Mouse (Mus musculus): ENCODE results near the gene Keap1. TPM values are rescaled to one million over a fixed set of nuclear protein-coding genes. Genes with fewer than 3 reads are reported as not detected.
"Not testable (repeated sequence)": the region's sequence is repeated elsewhere in the genome, so short reads cannot be mapped to it uniquely, and the experiment has no call there.

Gene Keap1
- polyA plus RNA-seq, 1 experiment from 2014 or later, result 61.6 TPM

DNA sequence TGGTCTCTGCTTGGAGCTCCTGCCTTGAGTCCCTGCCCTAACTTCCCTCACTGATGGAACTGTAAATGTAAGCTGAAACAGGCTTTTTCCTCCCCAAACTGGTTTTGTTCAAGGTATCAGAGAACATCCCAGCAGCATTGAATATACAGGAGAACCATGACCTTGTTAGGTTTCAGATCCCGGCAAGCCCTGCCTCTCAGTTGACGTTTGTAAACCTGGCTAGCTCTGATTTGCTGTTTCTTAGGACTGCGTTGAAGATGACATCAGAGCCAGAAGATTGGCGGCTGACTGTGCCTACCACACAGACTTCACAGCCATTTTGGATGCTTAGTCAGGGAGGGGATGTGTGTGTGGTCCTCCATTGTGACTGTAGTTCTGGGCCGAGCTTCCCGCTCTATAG is 15.3 kb downstream of the Keap1 start:
- Histone ChIP-seq H3K27ac (no peak overlapping the region), H3K27me3 (replicated peaks) (no peaks in the 10 kb centered on the region), H3K9ac (no peak overlapping the region), H3K4me1 (peaks cover 12% of the 10 kb centered on the region; the same call in 1 of the 2 replicates), H3K9me3 (no peaks in the 10 kb centered on the region), H3K4me3 (replicated peaks) (no peak overlapping the region), H3K4me2 (no peak overlapping the region), H3K36me3 (no peaks in the 10 kb centered on the region)
- no peak for ATAC-seq (ENCODE audit: insufficient read depth, low FRiP score, low read depth)
- 89% methylated on average over 6 of the region's 6 CpGs for WGBS

DNA sequence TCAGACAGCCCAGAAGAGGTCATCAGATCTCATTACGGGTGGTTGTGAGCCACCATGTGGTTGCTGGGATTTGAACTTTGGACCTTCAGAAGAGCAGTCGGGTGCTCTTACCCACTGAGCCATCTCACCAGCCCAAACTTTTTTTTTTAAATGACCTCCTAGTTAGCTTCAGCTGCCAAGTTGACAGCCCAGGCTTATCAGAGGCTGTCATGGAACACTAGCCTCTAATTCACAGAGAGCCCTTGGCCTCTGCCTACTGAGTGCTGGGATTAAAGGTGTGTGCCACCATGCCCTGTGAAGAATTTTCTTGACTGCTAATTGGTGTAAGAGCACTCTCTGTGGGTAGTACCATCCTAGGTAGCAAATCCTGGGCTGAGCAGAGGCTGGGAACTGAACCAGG is 15.7 kb downstream of the Keap1 start:
- not testable (repeated sequence) for H3K9ac ChIP-seq; H3K27me3 ChIP-seq (replicated peaks); ATAC-seq (ENCODE audit: insufficient read depth, low FRiP score, low read depth); H3K36me3 ChIP-seq; H3K4me2 ChIP-seq; H3K4me3 ChIP-seq (replicated peaks); H3K27ac ChIP-seq; H3K9me3 ChIP-seq
- 91% methylated on average over 2 of the region's 2 CpGs for WGBS
- peaks cover 12% of the 10 kb centered on the region; the same call in 1 of the 2 replicates for H3K4me1 ChIP-seq

DNA sequence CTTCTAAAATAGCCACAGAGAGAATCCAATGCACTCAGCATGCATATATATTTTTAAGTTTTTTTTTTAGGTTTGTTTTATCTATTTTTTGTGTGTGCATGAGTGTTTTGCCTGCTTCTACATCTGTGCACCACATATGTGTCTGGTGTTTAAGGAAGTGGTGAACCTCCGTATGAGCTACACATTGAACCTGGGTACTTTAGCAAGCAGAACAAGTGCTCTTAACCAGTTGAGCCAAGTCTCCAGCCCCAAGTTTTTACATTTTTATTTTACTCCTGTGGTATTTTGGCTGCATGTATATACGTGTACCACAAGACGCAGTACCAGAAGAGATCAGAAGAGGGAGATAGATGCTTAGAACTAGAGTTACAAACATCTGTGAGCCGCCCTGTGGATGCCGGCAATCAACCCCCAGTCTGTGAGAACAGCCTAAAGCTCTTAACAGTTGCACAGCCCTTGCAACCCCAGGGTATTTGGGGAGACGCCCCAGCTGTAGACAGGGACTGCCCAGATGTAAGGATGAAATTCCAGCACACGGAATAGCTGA is 17.7 kb downstream of the Keap1 start:
- H3K27ac ChIP-seq, result no peak overlapping the region
- 0 out of 2 replicates have a peak, but pooled peaks have one; percentile 29 for ATAC-seq (ENCODE audit: insufficient read depth, low FRiP score, low read depth)
- H3K36me3 ChIP-seq, result no peaks in the 10 kb centered on the region

DNA sequence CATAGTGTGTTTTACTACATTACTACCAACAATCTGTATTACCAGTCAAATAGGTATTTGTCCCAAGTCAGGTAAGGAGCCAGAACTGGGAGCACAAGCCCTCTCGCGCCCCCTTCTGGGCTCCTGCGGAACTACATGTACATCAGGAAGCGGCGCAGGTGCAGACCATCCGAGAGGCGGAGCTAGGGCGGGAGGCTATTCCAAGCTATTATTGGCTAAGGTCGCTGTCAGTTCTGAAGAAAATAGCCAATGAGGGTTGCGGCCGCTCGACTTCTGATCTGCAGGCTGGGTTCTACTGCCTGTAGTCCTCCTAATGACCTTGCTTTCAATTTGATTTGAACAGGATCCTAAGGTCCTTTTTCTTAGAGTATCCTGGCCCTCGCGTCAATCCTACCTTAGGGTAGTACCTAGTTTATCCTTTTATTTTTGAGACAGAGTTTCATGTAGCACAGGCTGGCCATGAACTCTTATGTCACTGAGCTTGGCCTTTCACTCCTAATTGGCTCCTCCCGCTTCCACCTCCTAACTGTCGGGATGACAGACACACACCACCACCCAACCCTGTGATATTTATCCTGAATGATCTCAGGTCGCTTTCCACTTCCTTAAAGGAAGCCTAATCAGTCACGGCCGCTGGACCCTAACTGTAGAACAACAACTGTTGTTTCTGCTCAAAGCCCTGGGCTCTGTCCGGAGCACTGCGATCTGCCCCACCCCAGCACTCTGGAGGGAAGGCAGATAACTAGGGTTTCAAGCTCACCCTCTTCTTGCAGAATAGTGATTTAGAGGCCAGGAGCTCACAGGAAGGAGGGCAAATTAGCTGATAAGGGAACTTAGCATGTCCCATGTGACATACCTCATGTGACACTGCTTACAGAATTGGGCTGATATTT is 18.4 kb downstream of the Keap1 start:
- peak overlapping the region; percentile 28 for H3K4me3 ChIP-seq (replicated peaks)
- peak overlapping the region; percentile 6; the same call in 1 of the 2 replicates for H3K27ac ChIP-seq
- ATAC-seq (ENCODE audit: insufficient read depth, low FRiP score, low read depth), result peak; percentile 91
- no peak overlapping the region for H3K9ac ChIP-seq
- no peaks in the 10 kb centered on the region for H3K9me3 ChIP-seq
- H3K27me3 ChIP-seq (replicated peaks), result no peaks in the 10 kb centered on the region
- no peaks in the 10 kb centered on the region for H3K36me3 ChIP-seq
- 12% methylated on average over 21 of the region's 21 CpGs for WGBS
- H3K4me2 ChIP-seq, result peak overlapping the region; percentile 51
- 0 out of 2 replicates have a peak, but pooled peaks cover 4% of the 10 kb centered on the region for H3K4me1 ChIP-seq

More for the DNA sequence above, 17.7 kb downstream of the Keap1 start:
- H3K9ac ChIP-seq, result no peak overlapping the region
- no peaks in the 10 kb centered on the region for H3K27me3 ChIP-seq (replicated peaks)
- H3K9me3 ChIP-seq, result no peaks in the 10 kb centered on the region
- no peak overlapping the region for H3K4me3 ChIP-seq (replicated peaks)
- 20% methylated on average over 7 of the region's 7 CpGs for WGBS
- H3K4me2 ChIP-seq, result peak overlapping the region; percentile 51; the same call in 1 of the 2 replicates
- H3K4me1 ChIP-seq, result 0 out of 2 replicates have a peak, but pooled peaks cover 4% of the 10 kb centered on the region

DNA sequence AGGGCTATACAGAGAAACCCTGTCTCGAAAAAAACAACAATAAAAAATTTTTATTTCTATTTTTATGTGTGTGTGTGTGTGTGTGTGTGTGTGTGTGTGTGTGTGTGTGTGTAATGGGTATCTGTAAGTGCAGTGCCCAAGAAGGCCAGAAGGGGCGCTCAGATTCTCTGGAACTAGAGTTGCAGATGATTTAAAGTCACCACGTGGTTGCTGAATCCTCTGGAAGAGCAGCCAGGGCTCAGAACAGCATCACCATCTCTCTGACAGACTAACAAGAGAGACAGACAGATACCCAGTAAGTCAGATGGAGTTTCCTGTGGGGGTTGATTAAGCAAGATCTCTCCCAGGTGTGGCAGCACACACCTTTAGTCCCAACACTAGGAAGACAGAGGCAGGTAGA is 19.3 kb downstream of the Keap1 start:
- Histone ChIP-seq H3K4me1 (0 out of 2 replicates have a peak, but pooled peaks cover 4% of the 10 kb centered on the region), H3K4me3 (replicated peaks) (no peak overlapping the region), H3K36me3 (no peaks in the 10 kb centered on the region), H3K27me3 (replicated peaks) (no peaks in the 10 kb centered on the region), H3K9me3 (no peaks in the 10 kb centered on the region), H3K27ac (no peak overlapping the region), H3K4me2 (no peak overlapping the region), H3K9ac (no peak overlapping the region)
- no peak for ATAC-seq (ENCODE audit: insufficient read depth, low FRiP score, low read depth)
- 53% methylated on average over 3 of the region's 3 CpGs for WGBS

DNA sequence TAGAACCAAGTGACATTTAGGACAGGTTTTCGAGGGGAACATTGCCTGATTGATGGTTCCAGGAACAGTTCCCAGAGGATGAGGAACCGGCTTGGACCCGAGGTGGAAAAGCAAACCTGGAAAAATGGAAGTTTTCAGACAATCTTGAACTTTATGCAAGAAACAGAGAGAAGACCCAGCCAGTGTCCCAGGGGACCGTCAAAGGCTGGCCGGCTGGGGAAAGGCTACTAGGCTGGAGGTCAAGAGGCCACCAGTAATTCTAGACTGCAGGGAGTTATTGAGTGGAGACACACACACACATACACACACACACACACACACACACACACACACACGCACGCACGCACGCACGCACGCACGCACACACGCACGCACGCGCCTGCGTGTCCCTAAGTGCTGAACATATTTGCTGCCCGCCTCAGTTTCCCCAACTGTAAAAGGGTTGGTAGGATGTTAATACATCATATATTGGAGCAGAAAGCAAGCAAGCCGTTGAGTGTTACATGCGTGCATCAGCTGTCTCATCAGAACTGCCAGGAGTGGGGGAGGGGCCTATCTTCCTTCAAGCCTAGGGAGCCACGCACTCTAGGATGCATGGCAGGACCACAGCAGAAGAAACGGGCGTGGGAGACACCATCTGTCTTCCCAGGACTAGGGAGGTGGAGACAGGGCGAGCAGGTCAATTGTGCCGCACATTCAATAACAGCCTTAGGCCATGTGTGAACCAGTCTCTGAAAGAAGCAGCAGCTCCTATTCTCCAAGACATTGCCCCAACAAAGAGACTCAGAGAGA is 22.9 kb downstream of the Keap1 start:
- Histone ChIP-seq H3K9me3 (no peaks in the 10 kb centered on the region), H3K36me3 (0 out of 2 replicates have a peak, but pooled peaks cover 4% of the 10 kb centered on the region), H3K4me1 (0 out of 2 replicates have a peak, but pooled peaks cover 4% of the 10 kb centered on the region), H3K27ac (no peak overlapping the region), H3K27me3 (replicated peaks) (no peaks in the 10 kb centered on the region), H3K4me3 (replicated peaks) (no peak overlapping the region), H3K9ac (no peak overlapping the region), H3K4me2 (no peak overlapping the region)
- WGBS, result 59% methylated on average over 25 of the region's 25 CpGs
- no peak for ATAC-seq (ENCODE audit: insufficient read depth, low FRiP score, low read depth)

DNA sequence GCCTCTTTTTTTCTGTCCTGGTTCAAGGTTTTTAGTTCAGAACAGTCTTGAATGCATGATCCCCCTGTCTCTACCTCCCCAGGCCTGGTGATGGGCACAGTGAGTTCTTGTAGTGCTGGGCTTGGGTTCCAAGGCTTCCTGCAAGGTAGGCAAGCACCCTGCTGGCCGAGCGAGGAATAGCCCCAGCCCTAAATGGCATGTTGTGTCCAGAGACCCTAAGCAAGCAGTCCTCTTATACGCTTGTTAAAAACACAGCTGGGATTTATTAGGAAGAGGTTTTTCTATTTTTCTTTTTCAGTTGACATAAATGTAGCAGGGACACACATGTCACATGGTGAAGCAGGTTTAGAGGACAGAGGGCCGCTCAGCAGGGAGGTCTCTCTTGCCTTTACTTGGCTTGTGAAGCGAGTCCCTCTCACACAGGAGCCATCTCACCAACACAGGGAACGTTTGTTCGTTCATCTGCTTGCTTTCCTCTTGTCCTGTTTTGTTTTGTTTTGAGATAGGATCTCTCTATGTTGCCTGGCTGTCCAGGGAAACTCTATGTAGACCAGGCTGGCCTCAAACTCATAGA is 25.5 kb downstream of the Keap1 start:
- H3K36me3 ChIP-seq, result 0 out of 2 replicates have a peak, but pooled peaks cover 4% of the 10 kb centered on the region
- H3K9me3 ChIP-seq, result no peaks in the 10 kb centered on the region
- H3K27ac ChIP-seq, result no peak overlapping the region
- no peak for ATAC-seq (ENCODE audit: insufficient read depth, low FRiP score, low read depth)
- no peaks in the 10 kb centered on the region for H3K27me3 ChIP-seq (replicated peaks)
- WGBS, result 45% methylated on average over 7 of the region's 7 CpGs
- H3K9ac ChIP-seq, result no peak overlapping the region
- no peaks in the 10 kb centered on the region for H3K4me1 ChIP-seq
- no peak overlapping the region for H3K4me2 ChIP-seq
- no peak overlapping the region for H3K4me3 ChIP-seq (replicated peaks)

DNA sequence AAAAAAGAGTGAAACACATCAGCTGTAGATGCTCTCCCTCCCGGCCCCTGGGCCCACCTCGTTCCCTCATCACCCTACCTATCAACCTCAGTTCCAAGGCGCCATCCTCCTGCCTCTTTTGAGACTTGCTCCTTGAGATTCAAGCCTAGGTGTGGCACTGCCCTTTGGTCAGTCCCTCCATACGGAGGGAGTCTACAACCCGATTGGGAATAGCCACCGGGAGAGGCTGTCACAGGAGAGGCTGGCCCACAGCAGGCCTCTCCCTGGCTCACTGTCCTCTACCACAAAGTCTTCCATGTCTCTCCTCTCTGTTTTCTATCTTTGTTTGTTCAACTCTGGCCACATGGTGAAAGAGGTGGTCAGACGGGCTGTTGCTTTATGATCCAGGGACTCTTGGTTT is 27.5 kb downstream of the Keap1 start:
- Histone ChIP-seq H3K36me3 (0 out of 2 replicates have a peak, but pooled peaks cover 4% of the 10 kb centered on the region), H3K4me2 (no peak overlapping the region), H3K9ac (no peak overlapping the region), H3K9me3 (no peaks in the 10 kb centered on the region), H3K4me3 (replicated peaks) (no peak overlapping the region), H3K27ac (no peak overlapping the region), H3K27me3 (replicated peaks) (no peaks in the 10 kb centered on the region), H3K4me1 (no peaks in the 10 kb centered on the region)
- ATAC-seq (ENCODE audit: insufficient read depth, low FRiP score, low read depth), result no peak
- 85% methylated on average over 7 of the region's 7 CpGs for WGBS

DNA sequence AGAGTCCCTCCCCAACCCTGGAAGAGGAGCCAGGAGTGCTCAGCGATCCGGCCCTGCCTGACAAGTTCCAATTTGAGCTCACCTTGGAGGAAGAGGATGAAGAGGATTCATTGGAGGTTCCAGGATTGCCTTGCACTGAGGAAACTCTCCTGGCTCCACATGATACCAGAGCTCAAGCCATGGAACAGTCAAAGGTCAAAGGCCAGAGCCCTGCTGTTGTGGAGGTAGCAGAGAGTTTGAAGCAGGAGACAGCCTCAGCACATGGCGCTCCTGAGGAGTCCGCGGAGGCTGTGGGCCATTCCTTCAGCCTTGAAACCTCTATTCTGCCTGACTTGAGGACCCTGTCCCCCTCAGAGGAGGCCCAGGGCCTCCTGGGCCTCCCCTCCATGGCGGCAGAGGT is 28.3 kb downstream of the Keap1 start:
- H3K27me3 ChIP-seq (replicated peaks), result no peaks in the 10 kb centered on the region
- H3K4me2 ChIP-seq, result no peak overlapping the region
- H3K4me1 ChIP-seq, result no peaks in the 10 kb centered on the region
- 0 out of 2 replicates have a peak, but pooled peaks cover 4% of the 10 kb centered on the region for H3K36me3 ChIP-seq
- H3K4me3 ChIP-seq (replicated peaks), result no peak overlapping the region
- H3K9me3 ChIP-seq, result no peaks in the 10 kb centered on the region
- no peak overlapping the region for H3K27ac ChIP-seq
- no peak for ATAC-seq (ENCODE audit: insufficient read depth, low FRiP score, low read depth)
- WGBS, result 77% methylated on average over 6 of the region's 6 CpGs
- no peak overlapping the region for H3K9ac ChIP-seq

DNA sequence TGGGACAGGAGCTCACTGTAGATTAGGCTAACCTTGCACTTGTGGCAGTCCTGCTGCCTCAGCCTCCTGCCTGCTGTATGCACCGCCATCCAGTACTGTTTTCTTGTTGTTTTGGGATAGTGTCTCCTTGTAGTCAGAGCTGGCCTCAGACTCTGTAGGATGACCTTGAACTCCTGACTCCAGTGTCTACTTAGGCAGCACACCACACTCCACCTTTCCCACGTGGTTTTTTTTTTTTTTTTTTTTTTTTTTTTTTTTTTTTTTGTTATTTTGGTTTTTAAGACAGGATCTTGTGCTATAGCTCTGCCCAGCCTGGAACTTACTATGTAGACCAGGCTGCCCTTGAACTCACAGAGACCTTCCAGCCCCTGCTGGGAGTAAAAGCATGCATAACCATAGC is 30.5 kb downstream of the Keap1 start:
- H3K36me3 ChIP-seq, result 0 out of 2 replicates have a peak, but pooled peaks cover 4% of the 10 kb centered on the region
- H3K9ac ChIP-seq, result no peak overlapping the region
- H3K9me3 ChIP-seq, result no peaks in the 10 kb centered on the region
- H3K27me3 ChIP-seq (replicated peaks), result no peaks in the 10 kb centered on the region
- peaks cover 6% of the 10 kb centered on the region for H3K4me1 ChIP-seq
- ATAC-seq (ENCODE audit: insufficient read depth, low FRiP score, low read depth), result no peak
- H3K4me3 ChIP-seq (replicated peaks), result no peak overlapping the region
- H3K4me2 ChIP-seq, result no peak overlapping the region
- WGBS, result 68% methylated on average over 2 of the region's 2 CpGs
- no peak overlapping the region for H3K27ac ChIP-seq

DNA sequence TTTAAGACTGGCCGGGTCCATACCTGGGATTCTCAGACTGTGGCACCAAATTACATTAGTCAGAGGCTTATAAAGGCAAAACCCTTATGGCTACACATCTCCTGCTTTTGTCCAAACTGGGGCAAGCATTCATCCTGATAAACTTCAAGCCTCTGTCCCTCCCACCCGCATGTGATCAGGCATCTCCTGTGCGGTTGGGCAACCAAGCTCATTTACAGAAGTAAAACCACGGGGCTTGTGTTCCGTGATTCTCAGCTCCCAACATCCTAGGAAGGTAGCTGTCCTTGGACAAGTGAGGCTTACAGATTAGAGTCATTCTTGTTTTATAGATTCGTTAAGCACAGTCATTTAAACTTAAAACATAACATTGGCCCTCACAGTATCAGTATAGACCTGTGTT is 32.3 kb downstream of the Keap1 start:
- WGBS, result 81% methylated on average over 6 of the region's 6 CpGs
- no peaks in the 10 kb centered on the region for H3K27me3 ChIP-seq (replicated peaks)
- ATAC-seq (ENCODE audit: insufficient read depth, low FRiP score, low read depth), result no peak
- H3K4me3 ChIP-seq (replicated peaks), result no peak overlapping the region
- peaks cover 6% of the 10 kb centered on the region for H3K4me1 ChIP-seq
- H3K27ac ChIP-seq, result no peak overlapping the region
- no peaks in the 10 kb centered on the region for H3K9me3 ChIP-seq
- H3K4me2 ChIP-seq, result no peak overlapping the region
- 0 out of 2 replicates have a peak, but pooled peaks cover 2% of the 10 kb centered on the region for H3K36me3 ChIP-seq
- H3K9ac ChIP-seq, result no peak overlapping the region
